Mouse (Mus musculus) thymus, adult 2 months (tissue): ENCODE measurements around the gene Sdccag8.

Source experiments
- CTCF ChIP-seq: fragments of 200-500 bp; IDR thresholded peaks from 2 replicates; pipeline ENCODE4 v1.5.1; 2012; ENCODE audit warnings: mild to moderate bottlenecking, control low read depth, low read length, moderate library complexity, borderline replicate concordance; ENCODE audit not compliant: control insufficient read depth, poor library complexity, insufficient read depth; ENCODE audit errors: extremely low read depth
- POLR2A ChIP-seq: fragments of 200-500 bp; IDR thresholded peaks from 2 replicates; pipeline ENCODE4 v1.6.1; 2012; ENCODE audit warnings: mild to moderate bottlenecking, low read length, control low read depth, moderate library complexity; ENCODE audit not compliant: control insufficient read depth, poor library complexity, insufficient read depth; ENCODE audit errors: extremely low read depth

GRCm38 (mm10) chr1:176919486-176919885 is 105.0 kb downstream of the Sdccag8 start:
- TF ChIP-seq CTCF = no peak
- TF ChIP-seq POLR2A = no peak
